Mouse (Mus musculus): ENCODE results near the gene Sytl2. TPM values are rescaled to one million over a fixed set of nuclear protein-coding genes. Genes with fewer than 3 reads are reported as not detected.

Sytl2 gene
- total and polyA plus RNA-seq, 3 experiments = 0.85 TPM; not detected in 2

- H3K9me3 ChIP-seq (replicated peaks; ENCODE audit: low read length) = no peaks in the 10 kb centered on the region
- in situ Hi-C loops (cut with MboI; ENCODE audit: low pct_ligation_motif_present, low pct_unique_long_range_greater_than_20kb, low sequenced_read_pairs) (no loop called here), dilution Hi-C loops (cut with MboI; ENCODE audit: extremely low pct_ligation_motif_present, extremely low pct_unique_long_range_greater_than_20kb, low sequenced_read_pairs) (no loop called here)
- no peaks in the 10 kb centered on the region for H3K79me2 ChIP-seq (replicated peaks; ENCODE audit: control insufficient read depth, extremely low read depth, insufficient read depth, poor library complexity, severe bottlenecking)
- H3K27me3 ChIP-seq (replicated peaks) = no peaks in the 10 kb centered on the region
- no peaks in the 10 kb centered on the region for H3K36me3 ChIP-seq (replicated peaks in 1 of 2; ENCODE audit: control insufficient read depth in 1 of 2, insufficient read depth in 1 of 2, low read length in 1 of 2)
- H3K4me3 ChIP-seq (replicated peaks in 1 of 3; ENCODE audit: low read depth in 2 of 3, low read length in 2 of 3, poor library complexity in 1 of 3) = no peak overlapping the region
- H3K9ac ChIP-seq (ENCODE audit: insufficient read depth, low read depth) = no peak overlapping the region
- no peak overlapping the region for H3K4me2 ChIP-seq (ENCODE audit: insufficient read depth, low read depth, poor library complexity, severe bottlenecking)
- H3K27ac ChIP-seq (ENCODE audit: insufficient read depth, low read depth) = no peak overlapping the region
- no peak for DNase-seq (ENCODE audit: extremely low read depth)
- TF ChIP-seq SMC3 (IDR thresholded peaks at IDR 0.05; ENCODE audit: low read depth, low read length) = no peak
- TF ChIP-seq ZNF384 (IDR thresholded peaks at IDR 0.05; ENCODE audit: low read depth, low read length) = peak; percentile 56; the same call in 1 of the 2 replicates
- H3K4me1 ChIP-seq (ENCODE audit: control insufficient read depth in 1 of 2, insufficient read depth in 2 of 2) = peaks cover 0 to 2% of the 10 kb centered on the region in 2 experiments; a peak in 1 of 4 replicates
These were observed 27.4 kb upstream of the Sytl2 start for GRCm38 (mm10) chr7:90274561-90275100.

- Histone ChIP-seq H3K4me2 (ENCODE audit: insufficient read depth, low read depth, poor library complexity, severe bottlenecking) (no peak overlapping the region), H3K4me3 (replicated peaks in 1 of 3; ENCODE audit: low read depth in 2 of 3, low read length in 2 of 3, poor library complexity in 1 of 3) (no peak overlapping the region), H3K9ac (ENCODE audit: insufficient read depth, low read depth) (no peak overlapping the region), H3K27ac (ENCODE audit: insufficient read depth, low read depth) (no peak overlapping the region), H3K27me3 (replicated peaks) (no peaks in the 10 kb centered on the region), H3K36me3 (replicated peaks in 1 of 2; ENCODE audit: control insufficient read depth in 1 of 2, insufficient read depth in 1 of 2, low read length in 1 of 2) (no peaks in the 10 kb centered on the region), H3K4me1 (ENCODE audit: control insufficient read depth in 1 of 2, insufficient read depth in 2 of 2) (peaks cover 5 to 17% of the 10 kb centered on the region in 2 experiments), H3K79me2 (replicated peaks; ENCODE audit: control insufficient read depth, extremely low read depth, insufficient read depth, poor library complexity, severe bottlenecking) (no peaks in the 10 kb centered on the region), H3K9me3 (replicated peaks; ENCODE audit: low read length) (no peaks in the 10 kb centered on the region)
- no peak for DNase-seq (ENCODE audit: extremely low read depth)
- TF ChIP-seq USF2 (conservative IDR thresholded peaks at IDR 0.05; ENCODE audit: low read depth, low read length) = no peak
- TF ChIP-seq JUN (IDR thresholded peaks at IDR 0.05; ENCODE audit: insufficient read depth, low read depth, low read length) = no peak
- TF ChIP-seq RCOR1 (conservative IDR thresholded peaks at IDR 0.05; ENCODE audit: low read depth, low read length) = no peak
- TF ChIP-seq ZMIZ1 (IDR thresholded peaks at IDR 0.05; ENCODE audit: low read depth, low read length) = no peak
- no peak for TF ChIP-seq KAT2A (IDR thresholded peaks at IDR 0.05; ENCODE audit: insufficient replicate concordance, low read length)
- TF ChIP-seq ZNF384 (IDR thresholded peaks at IDR 0.05; ENCODE audit: low read depth, low read length) = no peak
- no peak for TF ChIP-seq ELF1 (IDR thresholded peaks at IDR 0.05; ENCODE audit: low read depth, low read length)
- no peak for TF ChIP-seq JUND (conservative IDR thresholded peaks at IDR 0.05; ENCODE audit: low read depth, low read length)
- TF ChIP-seq RAD21 (IDR thresholded peaks at IDR 0.05; ENCODE audit: low read depth, low read length) = no peak
- dilution Hi-C loops (cut with MboI; ENCODE audit: extremely low pct_ligation_motif_present, extremely low pct_unique_long_range_greater_than_20kb, low sequenced_read_pairs) (no loop called here), in situ Hi-C loops (cut with MboI; ENCODE audit: low pct_ligation_motif_present, low pct_unique_long_range_greater_than_20kb, low sequenced_read_pairs) (no loop called here)
These were observed 24.8 kb upstream of the Sytl2 start for GRCm38 (mm10) chr7:90277246-90277645.

- Histone ChIP-seq H3K9me3 (replicated peaks; ENCODE audit: low read length) (no peaks in the 10 kb centered on the region), H3K4me1 (ENCODE audit: control insufficient read depth in 1 of 2, insufficient read depth in 2 of 2) (peaks cover 5 to 17% of the 10 kb centered on the region in 2 experiments), H3K9ac (ENCODE audit: insufficient read depth, low read depth) (no peak overlapping the region), H3K27ac (ENCODE audit: insufficient read depth, low read depth) (no peak overlapping the region), H3K27me3 (replicated peaks) (no peaks in the 10 kb centered on the region), H3K79me2 (replicated peaks; ENCODE audit: control insufficient read depth, extremely low read depth, insufficient read depth, poor library complexity, severe bottlenecking) (no peaks in the 10 kb centered on the region), H3K4me2 (ENCODE audit: insufficient read depth, low read depth, poor library complexity, severe bottlenecking) (no peak overlapping the region), H3K4me3 (replicated peaks in 1 of 3; ENCODE audit: low read depth in 2 of 3, low read length in 2 of 3, poor library complexity in 1 of 3) (no peak overlapping the region), H3K36me3 (replicated peaks in 1 of 2; ENCODE audit: control insufficient read depth in 1 of 2, insufficient read depth in 1 of 2, low read length in 1 of 2) (no peaks in the 10 kb centered on the region)
- dilution Hi-C loops (cut with MboI; ENCODE audit: extremely low pct_ligation_motif_present, extremely low pct_unique_long_range_greater_than_20kb, low sequenced_read_pairs) (no loop called here), in situ Hi-C loops (cut with MboI; ENCODE audit: low pct_ligation_motif_present, low pct_unique_long_range_greater_than_20kb, low sequenced_read_pairs) (no loop called here)
- TF ChIP-seq GABPA (IDR thresholded peaks at IDR 0.05; ENCODE audit: insufficient replicate concordance, low read depth, low read length) (no peak), CHD2 (IDR thresholded peaks at IDR 0.05; ENCODE audit: low read length) (no peak), ETS1 (conservative IDR thresholded peaks at IDR 0.05; ENCODE audit: low read depth, low read length) (no peak), JUN (IDR thresholded peaks at IDR 0.05; ENCODE audit: insufficient read depth, low read depth, low read length) (no peak), RCOR1 (conservative IDR thresholded peaks at IDR 0.05; ENCODE audit: low read depth, low read length) (no peak)
- DNase-seq (ENCODE audit: extremely low read depth) = no peak
These were observed 24.3 kb upstream of the Sytl2 start for GRCm38 (mm10) chr7:90277769-90278168.
